Mouse (Mus musculus) C2C12 (cell line): ENCODE measurements at regions not wholly inside any gene's neighbourhood (a gene's known extent, or its start where the extent isn't known, plus 50 kb on each side); places are given as distances from the start of the nearest gene placed in this dataset.
A peak's percentile ranks its signal among the peaks of the same experiment; 100 is the strongest.

Experiments
- CEBPB ChIP-seq: IDR thresholded peaks from one replicate; pipeline ENCODE4 v1.6.1; 2011; ENCODE audit warnings: low read depth, mild to moderate bottlenecking, control low read depth, moderate library complexity
- CTCF ChIP-seq: IDR thresholded peaks from one replicate; pipeline ENCODE4 v1.5.1; 2011; ENCODE audit not compliant: control insufficient read depth, insufficient read depth, insufficient read length
- FOSL1 ChIP-seq: IDR thresholded peaks from one replicate; pipeline ENCODE4 v1.8.0; 2011; ENCODE audit warnings: mild to moderate bottlenecking, low read length; ENCODE audit not compliant: poor library complexity, insufficient read depth, severe bottlenecking
- MAX ChIP-seq: IDR thresholded peaks from one replicate; pipeline ENCODE4 v1.6.1; 2011; ENCODE audit warnings: mild to moderate bottlenecking, control low read depth
- MYOD1 ChIP-seq: IDR thresholded peaks from one replicate; pipeline ENCODE4 v1.6.1; 2011; ENCODE audit warnings: low read depth; ENCODE audit not compliant: control insufficient read depth, insufficient read length
- USF1 ChIP-seq: IDR thresholded peaks from one replicate; pipeline ENCODE4 v1.6.1; 2011; ENCODE audit warnings: low read depth, mild to moderate bottlenecking, control low read depth, moderate library complexity

DNA sequence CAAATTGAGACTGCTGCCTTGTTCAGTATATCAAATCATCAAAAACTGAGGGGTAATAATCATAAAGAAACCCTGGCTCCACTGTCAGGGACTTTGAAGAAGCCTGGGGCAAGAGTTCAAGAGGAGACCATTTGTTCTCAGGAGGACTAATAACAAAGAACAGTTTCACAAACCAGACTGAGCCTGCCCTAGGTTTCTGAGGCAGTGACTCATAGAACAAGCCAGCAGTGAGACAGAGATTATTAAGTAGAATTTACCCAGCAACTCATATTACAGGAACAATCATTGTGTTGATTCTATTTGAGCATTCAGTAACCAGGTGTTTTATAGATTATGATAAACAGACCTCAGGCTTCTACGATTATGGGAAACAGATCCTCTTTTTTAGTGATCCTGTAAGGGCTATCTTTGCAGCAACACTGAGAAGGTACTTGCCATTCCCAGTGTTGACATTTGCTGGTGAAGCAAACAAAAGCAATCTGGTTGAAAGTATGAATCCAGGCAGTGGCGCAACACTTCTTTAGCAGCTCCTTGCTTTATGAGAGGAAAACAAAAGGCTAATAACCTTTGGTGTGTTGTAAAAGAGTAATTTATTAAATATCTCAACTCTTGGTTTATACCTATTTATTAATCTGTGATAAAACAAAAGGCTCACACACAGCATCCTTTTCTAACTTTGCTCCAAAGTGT is 150.0 kb upstream of the Fam84a start:
- TF ChIP-seq CTCF, result no peak
- no peak for TF ChIP-seq USF1
- TF ChIP-seq MAX, result no peak
- no peak for TF ChIP-seq MYOD1
- TF ChIP-seq CEBPB, result peak; percentile 52
- no peak for TF ChIP-seq FOSL1
